Mouse (Mus musculus) gastrocnemius, adult 8-10 months (tissue): ENCODE measurements around the gene Extl1. TPM values are rescaled to one million over a fixed set of nuclear protein-coding genes. Genes with fewer than 3 reads are reported as not detected.

Experiments used
- DNase-seq, 2 experiments: peaks; one replicate each; pipeline ENCODE4 v3.0.0; 2022; ENCODE audit warnings: low spot score in 2 of 2
- total RNA-seq, 4 experiments: library from RNA; stranded (reverse); gene quantifications; 2 replicates each; pipeline ENCODE4 v1.2.4; 2022

Extl1 gene
- total RNA-seq, 4 experiments from 2014 or later = 22.2 to 36.1 (median 29.7) TPM

DNA sequence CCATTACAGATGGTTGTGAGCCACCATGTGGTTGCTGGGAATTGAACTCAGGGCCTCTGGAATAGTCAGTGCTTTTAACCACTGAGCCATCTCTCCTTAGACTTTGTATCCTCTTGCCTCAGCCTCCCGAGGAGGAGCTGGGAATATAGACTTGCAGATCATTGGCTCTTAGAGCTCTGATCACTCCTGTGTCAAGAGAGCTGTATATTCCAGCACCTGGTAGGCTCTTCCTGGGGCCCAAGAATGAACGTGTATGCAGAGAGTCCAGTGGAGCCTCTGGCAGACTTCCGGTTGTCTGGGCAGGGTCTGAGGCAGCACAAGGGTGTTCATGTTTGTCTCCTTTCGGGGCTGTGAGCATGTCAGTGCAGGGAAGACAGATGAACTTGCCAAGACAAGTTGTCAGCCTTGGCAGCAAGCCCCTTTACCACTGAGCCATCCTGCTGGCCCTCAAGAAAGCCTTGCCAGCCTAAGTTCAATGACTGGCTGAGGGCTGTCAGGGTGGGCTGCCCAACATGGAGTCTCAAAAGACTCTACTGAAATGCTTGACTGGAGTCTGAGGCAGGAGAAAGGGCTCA is 69.5 kb downstream of the Extl1 start:
- peak; percentile 39 to 54 for DNase-seq

DNA sequence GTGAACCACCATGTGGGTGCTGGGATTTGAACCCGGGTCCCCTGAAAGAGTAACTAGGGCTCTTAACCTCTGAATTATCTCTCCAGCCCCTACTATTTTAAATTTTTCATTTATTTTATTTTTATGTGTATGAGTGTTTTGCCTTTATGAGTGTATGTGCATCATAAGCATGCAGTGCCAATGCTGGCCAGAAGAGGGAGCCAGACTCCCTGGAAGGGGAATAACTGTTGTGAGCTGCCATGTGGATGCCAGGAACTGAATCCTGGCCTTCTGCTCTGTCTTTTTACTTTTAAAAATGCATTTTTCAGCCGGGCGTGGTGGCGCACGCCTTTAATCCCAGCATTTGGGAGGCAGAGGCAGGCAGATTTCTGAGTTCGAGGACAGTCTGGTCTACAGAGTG is 70.7 kb downstream of the Extl1 start:
- DNase-seq = no peak

DNA sequence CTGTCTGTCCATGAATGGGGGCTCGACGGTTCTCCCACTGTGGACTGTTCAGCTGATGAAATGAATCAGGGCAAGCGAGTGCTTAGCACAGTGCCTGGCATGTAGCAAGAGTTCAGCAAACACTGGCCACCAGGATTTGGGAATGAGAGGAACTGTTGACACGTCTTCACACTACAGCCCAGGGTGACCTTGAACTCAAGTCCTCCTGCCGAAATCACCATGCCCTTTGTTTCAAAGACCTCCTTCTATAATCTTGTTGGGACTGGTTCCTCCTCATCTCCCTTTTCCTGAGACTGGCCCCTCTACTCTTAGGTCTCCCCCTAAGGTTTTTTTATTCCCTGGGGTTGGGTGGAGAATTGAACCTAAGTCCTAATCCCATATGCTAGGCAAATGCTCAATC is 71.3 kb downstream of the Extl1 start:
- DNase-seq = no peak

- peak; percentile 40 to 78 for DNase-seq
These were observed 71.9 kb downstream of the Extl1 start for GRCm38 (mm10) chr4:134311784-134312183.

DNA sequence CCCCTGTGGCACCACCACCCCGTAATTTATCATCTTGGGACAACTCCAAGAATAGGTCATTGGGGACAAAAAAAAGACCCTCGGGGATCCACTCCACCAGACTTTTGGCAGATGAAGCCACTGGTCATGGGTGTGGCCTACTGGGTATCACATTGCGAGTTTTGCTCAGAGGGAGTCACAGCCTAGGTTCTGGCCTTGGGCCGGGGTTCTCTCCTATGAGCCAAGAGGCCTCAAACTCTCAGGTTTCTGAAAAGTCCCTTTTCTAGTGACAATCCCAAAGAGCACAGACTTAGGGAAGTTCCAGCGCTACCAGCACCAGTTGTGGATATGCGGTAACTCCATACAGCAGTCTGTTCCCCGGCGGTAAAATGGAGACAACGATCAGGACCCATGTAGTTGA is 73.0 kb downstream of the Extl1 start:
- DNase-seq = peak; percentile 48 to 62

DNA sequence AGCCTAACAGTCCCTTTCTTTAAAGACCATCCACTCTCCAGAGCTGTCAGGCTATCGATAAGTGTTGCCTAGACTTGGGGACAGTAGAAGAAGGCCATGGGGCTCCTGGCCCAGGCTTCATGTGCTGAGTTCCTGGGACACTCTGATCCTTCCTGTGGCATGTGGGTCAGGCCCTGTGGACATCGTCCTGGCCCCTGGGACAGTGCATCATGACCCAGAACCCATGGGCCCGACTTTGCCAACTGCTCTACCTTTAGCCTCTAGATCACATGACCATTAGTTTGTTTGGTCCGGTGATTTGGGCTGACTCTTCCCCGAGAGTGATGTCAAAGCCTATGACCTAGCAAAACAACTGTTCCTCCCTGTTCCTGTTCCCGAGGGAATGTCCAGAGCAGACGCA is 73.5 kb downstream of the Extl1 start:
- peak; percentile 47 to 50 for DNase-seq

DNA sequence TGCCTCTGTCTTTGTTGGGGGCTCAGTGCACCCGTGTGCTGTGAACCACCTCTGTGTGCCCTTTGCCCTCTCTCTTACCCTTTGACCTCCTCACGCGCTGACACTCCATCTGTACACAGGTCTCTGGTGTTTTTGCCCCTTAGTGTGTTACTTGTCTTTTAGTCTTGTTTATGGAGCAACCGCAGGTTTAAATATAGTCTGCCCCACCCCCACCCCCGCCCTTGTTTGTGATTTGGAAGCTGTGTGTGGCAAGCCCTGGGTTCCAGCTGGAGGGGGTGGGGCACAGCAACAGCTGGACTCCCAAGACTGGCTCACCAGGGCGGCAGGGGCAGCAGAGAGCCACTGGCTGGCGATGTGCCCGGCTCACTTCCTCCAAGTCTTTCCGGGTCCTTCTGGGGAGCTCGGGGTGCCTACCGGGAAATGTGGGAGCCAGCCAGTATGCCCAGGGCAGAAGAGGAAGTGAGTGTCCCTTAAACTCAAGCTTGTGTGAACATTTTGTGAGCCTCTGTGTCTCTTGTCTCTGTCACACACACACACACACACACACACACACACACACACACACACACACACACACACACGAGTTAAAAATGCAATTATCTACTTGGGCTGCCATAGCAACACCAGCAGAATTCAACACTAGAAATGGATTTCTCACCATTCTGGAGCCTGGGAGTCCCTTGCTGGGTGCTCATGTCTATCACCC is 76.1 kb downstream of the Extl1 start:
- peak; percentile 70 to 86 for DNase-seq

GRCm38 (mm10) chr4:134306963-134307362 is 76.7 kb downstream of the Extl1 start:
- no peak for DNase-seq

Other genes with a start within 250 kb of the Extl1 start
- 10 to 100 TPM; 46.5 to 67.7 (median 55.8) TPM for gene Cep85, start 196.7 kb downstream of the Extl1 start, total RNA-seq
- not detected for gene Gm7534, start 180.8 kb downstream of the Extl1 start, total RNA-seq
- 1 to 10 TPM in 2 of 4 experiments, under 1 TPM in 2; 0.75 to 1.8 (median 1.1) TPM for gene Catsper4, start 156.5 kb downstream of the Extl1 start, total RNA-seq
- 10 to 100 TPM; 48.7 to 66.3 (median 61.7) TPM for gene Cnksr1, start 145.5 kb downstream of the Extl1 start, total RNA-seq
- under 1 TPM in 1 of 4 experiments, not detected in 3; 0.29 TPM for gene E130218I03Rik, start 140.2 kb downstream of the Extl1 start, total RNA-seq
- gene Zfp593, start 138.3 kb downstream of the Extl1 start, total RNA-seq = 1 to 10 TPM; 5.0 to 7.3 (median 6.1) TPM
- not detected for gene Gm30191, start 136.9 kb downstream of the Extl1 start, total RNA-seq
- gene Grrp1, start 129.7 kb downstream of the Extl1 start, total RNA-seq = 1 to 10 TPM; 1.7 to 2.5 (median 1.8) TPM
- gene Pdik1l, start 96.0 kb downstream of the Extl1 start, total RNA-seq = 1 to 10 TPM; 2.5 to 4.1 (median 3.4) TPM
- gene Trim63, start 68.7 kb downstream of the Extl1 start, total RNA-seq = 100 to 1,000 TPM; 202 to 681 (median 229) TPM
- gene Slc30a2, start 40.7 kb downstream of the Extl1 start, total RNA-seq = 10 to 100 TPM in 2 of 4 experiments, 1 to 10 TPM in 2; 3.4 to 20.1 (median 11.8) TPM
- 1 to 10 TPM; 2.2 to 2.8 (median 2.5) TPM for gene Pafah2, start 12.5 kb upstream of the Extl1 start, total RNA-seq
- gene Stmn1, start 84.5 kb upstream of the Extl1 start, total RNA-seq = 1 to 10 TPM; 2.7 to 4.4 (median 2.8) TPM
- gene Paqr7, start 112.8 kb upstream of the Extl1 start, total RNA-seq = 1 to 10 TPM; 2.8 to 5.5 (median 5.0) TPM
- gene Aunip, start 127.1 kb upstream of the Extl1 start, total RNA-seq = not detected
- gene Mtfr1l, start 151.5 kb upstream of the Extl1 start, total RNA-seq = 100 to 1,000 TPM; 129 to 173 (median 151) TPM
- 1 to 10 TPM; 2.8 to 3.8 (median 3.2) TPM for gene Selenon, start 168.3 kb upstream of the Extl1 start, total RNA-seq